Mouse (Mus musculus) forebrain, embryonic 11.5 days (tissue): ENCODE results near the gene Gm14085. TPM values are rescaled to one million over a fixed set of nuclear protein-coding genes. Genes with fewer than 3 reads are reported as not detected.
A peak's percentile ranks its signal among the peaks of the same experiment; 100 is the strongest.
"Not testable (repeated sequence)": the region's sequence is repeated elsewhere in the genome, so short reads cannot be mapped to it uniquely, and the experiment has no call there.

Experiments used
- ATAC-seq: fragments of 200-750 bp; cut with Nextera tagmentation; replicated peaks from 2 replicates; pipeline ENCODE4 v1.8.0; 2017; ENCODE audit warnings: moderate TSS enrichment; ENCODE audit not compliant: low FRiP score
- DNase-seq: peaks from one replicate; pipeline ENCODE4 v3.0.0-alpha.2; 2017; ENCODE audit warnings: low spot score
- H3K27ac ChIP-seq: fragments of 300-500 bp; sonication (generic); 2 replicates; pipeline ENCODE4 v1.5.1; 2014; ENCODE audit warnings: low read depth, low read length
- H3K27me3 ChIP-seq: fragments of 300-500 bp; sonication (generic); 2 replicates; pipeline ENCODE4 v1.6.1; 2014; ENCODE audit warnings: mild to moderate bottlenecking, low read length, mixed read lengths; ENCODE audit not compliant: control insufficient read depth, insufficient read depth
- H3K36me3 ChIP-seq: fragments of 300-500 bp; sonication (generic); 2 replicates; pipeline ENCODE4 v1.6.1; 2014; ENCODE audit warnings: mild to moderate bottlenecking, low read length, moderate library complexity, mixed read lengths; ENCODE audit not compliant: control insufficient read depth, insufficient read depth
- H3K4me1 ChIP-seq: fragments of 300-500 bp; sonication (generic); replicated peaks from 2 replicates; pipeline ENCODE4 v1.6.1; 2014; ENCODE audit warnings: low read length, mixed read lengths; ENCODE audit not compliant: control insufficient read depth, insufficient read depth
- H3K4me2 ChIP-seq: fragments of 300-500 bp; sonication (generic); 2 replicates; pipeline ENCODE4 v1.6.1; 2014; ENCODE audit warnings: low read depth, mild to moderate bottlenecking, low read length, moderate library complexity, mixed read lengths; ENCODE audit not compliant: severe bottlenecking
- H3K4me3 ChIP-seq: fragments of 300-500 bp; sonication (generic); 2 replicates; pipeline ENCODE4 v1.5.1; 2014; ENCODE audit warnings: low read depth, low read length
- H3K9ac ChIP-seq: fragments of 300-500 bp; sonication (generic); 2 replicates; pipeline ENCODE4 v1.6.1; 2014; ENCODE audit warnings: low read length
- H3K9me3 ChIP-seq: fragments of 300-500 bp; sonication (generic); 2 replicates; pipeline ENCODE4 v1.6.1; 2016; ENCODE audit warnings: low read length, mixed read lengths; ENCODE audit not compliant: control insufficient read depth
- WGBS: fragments of 180-500 bp; shearing (Covaris S2); extraction: QIAGEN DNeasy Blood & Tissue Kit; methylation state at CpG from one replicate; pipeline ENCODE4 v1.1.7; 2014; 5-methylcytosine and 5-hydroxymethylcytosine counted together
- polyA plus RNA-seq: library from polyadenylated mRNA; unstranded; fragments of >200 nt; fragmentation: Nextera tagmentation; extraction: Ambion mirVana; gene quantifications from 2 replicates; pipeline ENCODE4 v1.2.1, GENCODE M21; 2014

The Gm14085 gene
- polyA plus RNA-seq, result not detected in 2 replicates

- Histone ChIP-seq H3K36me3 (no peaks in the 10 kb centered on the region), H3K9me3 (no peaks in the 10 kb centered on the region), H3K27me3 (no peaks in the 10 kb centered on the region), H3K27ac (no peak within 1 kb of the TSS), H3K4me2 (no peak within 1 kb of the TSS), H3K4me3 (no peak within 1 kb of the TSS), H3K9ac (no peak within 1 kb of the TSS), H3K4me1 (no peaks in the 10 kb centered on the region)
- WGBS, result 94% methylated on average over 1 of the region's 1 CpGs
- no peak for ATAC-seq
- no peak for DNase-seq
Observed at GRCm38 (mm10) chr2:122484641-122485040, at the start of gene Gm14085. Gene Gm14085, plus strand, starts transcription at chr2:122484941.

DNA sequence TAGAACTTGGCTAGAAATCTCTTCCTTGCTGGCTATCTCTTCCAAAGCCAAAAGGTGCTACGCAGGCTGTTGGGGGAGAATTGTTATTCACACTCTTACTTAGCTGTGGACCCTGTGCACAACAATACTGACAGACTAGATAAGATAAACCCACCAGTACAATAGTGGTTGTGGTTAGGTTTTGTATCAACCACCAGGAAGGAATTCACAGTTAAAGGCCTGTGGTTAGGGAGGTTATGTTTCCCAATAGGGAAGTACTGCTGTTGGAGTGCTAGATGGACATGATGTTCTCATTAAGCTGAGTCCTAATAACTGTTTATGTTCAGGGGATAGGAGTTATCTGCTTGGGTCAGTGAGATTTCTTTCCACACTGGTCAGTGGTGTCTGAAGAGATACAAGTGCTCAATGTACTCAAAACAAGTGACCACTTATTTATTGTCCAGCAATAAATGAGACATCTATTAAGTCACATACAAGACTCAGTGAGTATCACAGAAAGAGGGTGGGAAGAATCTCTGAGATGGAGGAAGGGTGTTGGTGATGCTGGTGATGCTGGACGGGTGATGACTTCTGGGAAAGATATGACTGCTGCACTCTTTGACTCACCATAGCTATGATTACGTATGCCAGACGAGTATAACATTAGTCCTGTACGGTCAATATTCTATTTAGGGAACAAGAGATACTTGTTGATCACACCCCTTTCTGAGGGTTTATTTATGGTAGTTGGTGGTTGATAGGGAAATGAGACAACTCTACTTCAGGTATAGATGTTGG is 45.8 kb upstream of the Gm14085 start:
- H3K4me2 ChIP-seq, H3K27me3 ChIP-seq, ATAC-seq, H3K9me3 ChIP-seq, DNase-seq, H3K4me3 ChIP-seq, H3K27ac ChIP-seq, H3K4me1 ChIP-seq, H3K36me3 ChIP-seq, H3K9ac ChIP-seq: not testable (repeated sequence)
- WGBS, result 89% methylated on average over 5 of the region's 5 CpGs

DNA sequence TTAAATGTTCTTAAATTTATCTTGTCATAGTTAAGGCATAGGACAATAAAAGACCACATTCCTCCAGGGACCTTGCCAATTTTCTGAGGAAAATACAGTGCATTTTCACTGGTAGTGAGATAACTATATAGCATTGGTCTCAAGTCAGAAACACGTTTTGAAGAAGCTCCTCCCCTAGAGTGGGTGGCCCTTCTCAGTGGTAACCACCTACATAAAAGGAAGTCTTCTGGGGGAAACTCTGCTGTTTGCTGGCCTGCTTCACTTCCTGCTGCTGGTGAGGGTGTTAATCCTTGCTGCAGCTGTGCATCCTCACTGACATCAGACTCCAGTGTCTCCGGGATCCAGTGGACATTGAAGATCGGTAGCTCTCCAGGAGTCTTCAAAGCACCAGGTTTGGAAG is 44.2 kb upstream of the Gm14085 start:
- not testable (repeated sequence) for H3K9me3 ChIP-seq, H3K4me1 ChIP-seq, ATAC-seq, H3K27me3 ChIP-seq, H3K27ac ChIP-seq, H3K36me3 ChIP-seq, DNase-seq, H3K9ac ChIP-seq, H3K4me2 ChIP-seq, H3K4me3 ChIP-seq
- WGBS, result 0% methylated on average over 1 of the region's 3 CpGs

- Histone ChIP-seq H3K36me3 (no peaks in the 10 kb centered on the region), H3K4me3 (no peak overlapping the region), H3K27ac (no peak overlapping the region), H3K4me1 (no peaks in the 10 kb centered on the region), H3K9ac (no peak overlapping the region), H3K27me3 (no peaks in the 10 kb centered on the region), H3K9me3 (no peaks in the 10 kb centered on the region), H3K4me2 (no peak overlapping the region)
- 85% methylated on average over 7 of the region's 7 CpGs for WGBS
- ATAC-seq (no peak), DNase-seq (no peak)
Observed at GRCm38 (mm10) chr2:122441000-122441933, 43.5 kb upstream of the Gm14085 start.

DNA sequence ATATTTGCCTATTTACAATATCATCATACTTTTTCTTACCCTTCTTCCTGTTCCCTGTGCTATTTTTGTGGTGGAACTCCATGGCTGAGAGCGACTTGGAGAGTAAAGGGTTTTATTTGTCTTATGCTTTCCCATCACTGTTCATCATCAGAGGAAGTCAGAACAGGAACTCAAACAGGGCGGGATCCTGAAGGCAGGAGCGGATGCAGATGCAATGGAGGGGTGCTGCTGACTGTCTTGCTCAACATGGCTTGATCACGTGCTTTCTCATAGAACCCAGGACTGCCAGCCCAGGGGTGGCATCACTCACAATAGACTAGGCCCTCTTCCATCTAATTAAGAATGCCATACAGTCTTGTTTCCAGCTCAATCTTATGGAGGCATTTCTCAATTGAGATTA is 34.4 kb upstream of the Gm14085 start:
- no peak overlapping the region for H3K4me2 ChIP-seq
- H3K9ac ChIP-seq, result no peak overlapping the region
- H3K9me3 ChIP-seq, result no peaks in the 10 kb centered on the region
- no peaks in the 10 kb centered on the region for H3K36me3 ChIP-seq
- DNase-seq (no peak), ATAC-seq (no peak)
- WGBS, result 85% methylated on average over 4 of the region's 4 CpGs
- no peaks in the 10 kb centered on the region for H3K27me3 ChIP-seq
- H3K4me1 ChIP-seq, result no peaks in the 10 kb centered on the region
- no peak overlapping the region for H3K4me3 ChIP-seq
- H3K27ac ChIP-seq, result no peak overlapping the region

DNA sequence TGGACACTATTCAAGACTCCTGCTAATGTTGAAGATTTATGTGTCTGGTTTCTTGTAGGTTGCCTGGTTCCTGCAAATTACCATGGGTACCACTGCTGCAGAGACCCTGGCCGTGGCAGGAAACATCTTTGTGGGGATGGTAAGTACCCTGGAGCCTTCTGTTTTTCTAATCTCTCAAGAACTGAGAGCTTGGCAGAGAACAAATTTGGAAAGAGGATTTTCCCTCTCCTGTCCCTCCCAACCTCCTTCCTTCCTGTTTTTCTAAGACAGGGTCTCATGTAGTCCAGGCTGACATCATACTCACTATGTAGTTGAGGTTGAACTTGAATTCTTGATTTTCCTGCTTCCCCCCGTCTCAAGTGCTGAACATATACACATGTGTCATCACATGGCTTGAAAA is 32.3 kb upstream of the Gm14085 start:
- Histone ChIP-seq H3K4me1 (no peaks in the 10 kb centered on the region), H3K9ac (no peak overlapping the region), H3K4me2 (no peak overlapping the region), H3K36me3 (no peaks in the 10 kb centered on the region), H3K4me3 (no peak overlapping the region), H3K9me3 (no peaks in the 10 kb centered on the region), H3K27ac (no peak overlapping the region), H3K27me3 (no peaks in the 10 kb centered on the region)
- DNase-seq, result no peak
- no peak for ATAC-seq
- 81% methylated on average over 2 of the region's 2 CpGs for WGBS

- peak overlapping the region; percentile 85 for H3K4me2 ChIP-seq
- peak overlapping the region; percentile 50 for H3K4me3 ChIP-seq
- DNase-seq (peak; percentile 49), ATAC-seq (no peak)
- no peaks in the 10 kb centered on the region for H3K9me3 ChIP-seq
- WGBS, result 35% methylated on average over 11 of the region's 11 CpGs
- peak overlapping the region; percentile 52 for H3K9ac ChIP-seq
- no peaks in the 10 kb centered on the region for H3K36me3 ChIP-seq
- no peaks in the 10 kb centered on the region for H3K27me3 ChIP-seq
- no peak overlapping the region for H3K27ac ChIP-seq
- H3K4me1 ChIP-seq, result no peaks in the 10 kb centered on the region; the same call in 1 of the 2 replicates
Observed at GRCm38 (mm10) chr2:122466901-122467300, 17.8 kb upstream of the Gm14085 start.

GRCm38 (mm10) chr2:122467351-122468013 is 17.3 kb upstream of the Gm14085 start:
- 2% methylated on average over 46 of the region's 46 CpGs for WGBS

More at GRCm38 (mm10) chr2:122467351-122468013, 17.3 kb upstream of the Gm14085 start:
- peak overlapping the region; percentile 50 for H3K4me3 ChIP-seq
- H3K27ac ChIP-seq, result no peak overlapping the region
- H3K9ac ChIP-seq, result peak overlapping the region; percentile 52
- no peaks in the 10 kb centered on the region for H3K27me3 ChIP-seq
- peak; percentile 100 for ATAC-seq
- no peaks in the 10 kb centered on the region for H3K9me3 ChIP-seq
- no peaks in the 10 kb centered on the region; the same call in 1 of the 2 replicates for H3K4me1 ChIP-seq
- no peaks in the 10 kb centered on the region for H3K36me3 ChIP-seq
- H3K4me2 ChIP-seq, result peak overlapping the region; percentile 85
- DNase-seq, result peak; percentile 98
